Mouse (Mus musculus): ENCODE data around the gene Olfr834. TPM values are rescaled to one million over a fixed set of nuclear protein-coding genes. Genes with fewer than 3 reads are reported as not detected.

The Olfr834 gene
- total RNA-seq (2021) = not detected

GRCm38 (mm10) chr9:18987690-18988089, at the start of gene Olfr834:
Gene Olfr834, plus strand, starts transcription at chr9:18987990.
- DNase-seq (ENCODE audit: low spot score) = no peak
- intact Hi-C loops (cut with DNase I) = no loop called here

- no peak for DNase-seq (ENCODE audit: low spot score)
- intact Hi-C loops (cut with DNase I) = loop anchor here (2.0 kb wide), 1 partner anchor 43 kb away; no protein-coding TSS in a partner anchor
These were observed 25.8 kb upstream of the Olfr834 start for GRCm38 (mm10) chr9:18962021-18962420.

GRCm38 (mm10) chr9:19032435-19032834, 44.6 kb downstream of the Olfr834 start, which contains the start of gene Olfr835:
Gene Olfr835, plus strand, starts transcription at chr9:19032735.
- intact Hi-C loops (cut with DNase I) = no loop called here

More at GRCm38 (mm10) chr9:19032435-19032834, 44.6 kb downstream of the Olfr834 start, which contains the start of gene Olfr835:
- no peak for DNase-seq (ENCODE audit: low spot score)

Other genes with a start within 250 kb of the Olfr834 start
- not detected for gene Olfr24, start 224.0 kb upstream of the Olfr834 start, total RNA-seq (2021)
- gene Olfr828, start 168.5 kb upstream of the Olfr834 start, total RNA-seq (2021) = not detected
- not detected for gene Olfr829, start 133.1 kb upstream of the Olfr834 start, total RNA-seq (2021)
- not detected for gene Olfr830, start 113.3 kb upstream of the Olfr834 start, total RNA-seq (2021)
- not detected for gene Olfr832, start 50.9 kb upstream of the Olfr834 start, total RNA-seq (2021)
- not detected for gene Olfr835, start 44.7 kb downstream of the Olfr834 start, total RNA-seq (2021)
- not detected for gene Olfr836, start 132.4 kb downstream of the Olfr834 start, total RNA-seq (2021)
- gene Olfr837, start 148.3 kb downstream of the Olfr834 start, total RNA-seq (2021) = not detected
- gene Olfr839-ps1, start 189.3 kb downstream of the Olfr834 start, total RNA-seq (2021) = not detected

Data from heart, postnatal 25 days (tissue).